Mouse (Mus musculus) cerebellum, postnatal 14 days (tissue): ENCODE results near the gene Gorab.

Source experiments
- DNase-seq, 2 experiments: peaks; one replicate each; pipeline ENCODE4 v3.0.0; 2021; ENCODE audit warnings: mixed read lengths in 2 of 2

Gorab gene

GRCm38 (mm10) chr1:163403498-163404126 is at the start of gene Gorab:
Gorab (minus strand) TSS chr1:163403669.
- peak; percentile 98 for DNase-seq

DNA sequence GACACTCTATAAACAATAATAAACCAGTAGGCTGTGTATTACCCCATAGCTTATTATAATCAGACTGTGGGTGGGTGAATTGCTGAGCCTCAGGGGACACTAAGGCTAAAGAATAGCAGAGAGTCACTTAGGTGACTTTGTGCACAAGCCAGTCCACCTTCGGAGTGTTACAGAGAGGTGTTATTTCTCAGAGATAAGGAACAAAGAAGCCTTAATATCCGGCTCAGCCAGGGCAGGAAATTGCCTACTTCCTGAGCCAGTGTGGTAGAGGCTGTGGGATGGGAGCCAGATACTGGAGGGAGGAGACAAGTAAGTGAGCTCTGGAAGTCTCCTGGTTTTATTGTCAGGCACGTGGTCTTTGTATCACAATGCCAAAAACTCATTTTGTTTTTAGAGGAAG is 40.4 kb upstream of the Gorab start:
- peak; percentile 7 to 8 for DNase-seq

- no peak for DNase-seq
Observed at GRCm38 (mm10) chr1:163439002-163439401, 35.5 kb upstream of the Gorab start.

GRCm38 (mm10) chr1:163423467-163424014 is 20.1 kb upstream of the Gorab start:
- no peak for DNase-seq

DNA sequence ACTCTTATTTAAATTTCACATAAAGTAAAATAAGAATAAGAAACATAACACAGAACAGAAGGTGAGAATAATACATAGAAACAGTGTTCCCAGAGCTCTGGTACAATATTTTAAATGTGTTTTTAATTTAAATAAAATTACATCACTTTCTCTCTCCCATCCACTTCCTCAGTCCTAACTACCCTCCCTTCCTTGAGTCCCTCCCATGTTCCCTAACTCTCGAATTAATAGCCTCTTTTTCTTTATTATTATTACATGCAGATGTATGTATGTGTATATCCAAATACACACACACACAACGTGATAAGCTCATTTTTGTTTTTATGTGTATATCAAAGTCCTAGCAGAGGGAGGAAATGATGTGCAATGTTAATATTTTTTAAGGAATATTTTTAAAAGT is 13.7 kb upstream of the Gorab start:
- DNase-seq = no peak

- no peak for DNase-seq
Observed at GRCm38 (mm10) chr1:163414200-163414599, 10.7 kb upstream of the Gorab start.

- DNase-seq = no peak
Observed at GRCm38 (mm10) chr1:163406203-163406602, 2.7 kb upstream of the Gorab start.

DNA sequence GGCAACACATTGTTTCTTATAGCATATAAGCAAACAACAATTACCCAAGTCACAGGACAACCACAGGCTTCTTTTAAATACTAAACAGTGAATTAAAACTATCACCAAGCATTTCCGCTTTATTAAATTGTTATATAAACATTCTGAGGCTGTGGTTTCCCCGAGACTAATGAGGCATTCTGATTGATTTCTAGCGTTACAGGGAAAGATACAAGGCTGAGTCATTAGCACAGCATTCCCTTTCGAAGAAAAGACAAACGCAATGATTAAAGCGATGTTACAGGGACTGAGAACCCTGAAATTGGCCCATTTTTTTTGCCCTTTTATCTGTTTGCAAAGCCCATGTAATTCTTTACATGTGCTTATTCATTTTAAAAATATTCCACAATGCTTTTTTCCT is 12.1 kb downstream of the Gorab start:
- no peak for DNase-seq

- DNase-seq = no peak
Observed at GRCm38 (mm10) chr1:163390044-163390443, 13.4 kb downstream of the Gorab start.

DNA sequence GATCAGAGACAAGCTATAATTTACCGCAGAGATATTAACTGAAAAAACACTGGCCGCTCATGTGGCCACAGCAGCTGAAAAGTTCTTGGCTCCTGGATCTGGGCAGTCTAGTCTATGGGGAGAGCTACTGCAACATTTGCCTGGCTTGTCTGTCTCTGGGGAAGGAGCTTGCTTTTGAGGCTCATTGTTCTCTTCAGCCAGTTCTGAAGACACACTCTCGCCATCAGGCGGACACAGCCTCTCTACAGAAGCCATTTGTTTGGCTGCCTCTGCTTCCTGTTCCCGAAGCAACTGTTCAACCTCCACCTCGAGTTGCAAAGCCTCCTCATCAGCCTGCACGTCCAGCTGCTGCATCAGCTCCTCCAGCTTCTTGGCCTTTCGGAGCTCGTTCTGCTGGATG is 17.3 kb downstream of the Gorab start:
- no peak for DNase-seq

- no peak for DNase-seq
Observed at GRCm38 (mm10) chr1:163383442-163384027, 19.9 kb downstream of the Gorab start.

DNA sequence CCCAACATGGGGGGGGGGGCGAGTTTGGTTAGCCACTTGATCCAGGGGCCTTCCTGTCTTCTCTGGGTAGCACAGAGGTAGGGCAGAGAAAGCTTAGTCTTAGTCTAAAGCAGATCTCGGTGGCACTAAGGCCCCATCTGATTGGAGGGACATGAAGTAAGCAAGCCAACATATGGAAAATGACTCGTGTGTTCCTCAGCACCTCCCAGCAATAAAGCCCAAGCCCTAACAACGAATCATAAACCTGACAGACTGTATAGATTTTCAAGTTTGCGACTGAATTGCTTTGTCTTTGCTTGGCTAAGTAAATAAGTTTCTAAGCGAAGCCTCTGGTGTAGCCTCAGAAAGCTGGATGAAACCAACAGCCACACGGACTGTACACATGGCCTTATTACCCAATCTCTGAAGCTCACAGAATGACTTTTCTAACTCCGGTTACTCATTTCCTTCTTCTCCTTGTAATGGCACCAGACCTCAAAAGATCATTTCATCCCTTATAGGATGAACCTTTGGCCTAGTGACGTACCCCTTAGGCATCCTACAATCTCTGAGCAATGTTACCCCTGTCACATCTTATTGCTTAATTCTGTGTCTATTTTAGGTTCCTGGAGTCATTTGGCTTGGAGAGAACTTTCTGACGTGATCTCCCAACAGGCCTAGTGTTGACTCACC is 21.3 kb downstream of the Gorab start:
- DNase-seq = no peak

DNA sequence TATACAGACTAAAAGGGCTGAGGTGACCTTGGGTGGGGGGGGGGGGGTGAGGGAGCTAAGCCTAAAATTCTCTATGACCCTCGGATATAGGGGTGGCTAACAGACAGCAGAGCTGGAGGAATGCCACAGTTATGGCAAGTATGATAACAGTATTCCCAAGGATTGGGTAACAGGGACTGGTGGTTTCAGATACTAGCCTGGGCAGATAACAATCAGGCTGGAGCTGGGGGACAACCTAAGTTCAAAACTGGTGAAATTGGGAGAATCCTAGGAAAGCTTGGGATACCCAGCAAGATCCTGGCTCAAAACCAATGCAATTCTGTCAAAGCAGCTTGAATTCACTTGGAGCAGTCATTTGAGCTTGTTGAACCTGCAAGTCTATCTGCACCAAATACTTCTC is 22.9 kb downstream of the Gorab start:
- no peak for DNase-seq

DNA sequence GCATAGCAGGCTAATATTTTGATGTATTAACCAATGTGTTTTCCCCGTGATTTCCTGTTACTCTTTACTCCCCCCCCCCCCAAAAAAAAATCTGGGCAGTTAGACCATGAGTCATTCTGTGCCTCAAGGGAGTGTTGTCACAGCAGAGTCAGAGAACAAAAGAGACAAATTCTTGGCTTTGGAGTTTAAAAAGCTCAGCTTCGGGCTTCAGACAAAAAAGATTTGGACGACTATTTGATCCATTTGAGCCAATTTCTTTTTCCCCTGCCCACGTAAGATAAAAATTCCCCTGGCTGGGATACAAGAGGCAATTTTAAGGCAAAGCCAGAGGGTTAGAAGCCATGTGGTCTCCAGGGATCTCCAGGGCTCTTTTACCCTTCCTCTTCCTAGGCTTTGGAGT is 23.4 kb downstream of the Gorab start:
- no peak for DNase-seq

- DNase-seq = no peak
Observed at GRCm38 (mm10) chr1:163377924-163378323, 25.5 kb downstream of the Gorab start.

DNA sequence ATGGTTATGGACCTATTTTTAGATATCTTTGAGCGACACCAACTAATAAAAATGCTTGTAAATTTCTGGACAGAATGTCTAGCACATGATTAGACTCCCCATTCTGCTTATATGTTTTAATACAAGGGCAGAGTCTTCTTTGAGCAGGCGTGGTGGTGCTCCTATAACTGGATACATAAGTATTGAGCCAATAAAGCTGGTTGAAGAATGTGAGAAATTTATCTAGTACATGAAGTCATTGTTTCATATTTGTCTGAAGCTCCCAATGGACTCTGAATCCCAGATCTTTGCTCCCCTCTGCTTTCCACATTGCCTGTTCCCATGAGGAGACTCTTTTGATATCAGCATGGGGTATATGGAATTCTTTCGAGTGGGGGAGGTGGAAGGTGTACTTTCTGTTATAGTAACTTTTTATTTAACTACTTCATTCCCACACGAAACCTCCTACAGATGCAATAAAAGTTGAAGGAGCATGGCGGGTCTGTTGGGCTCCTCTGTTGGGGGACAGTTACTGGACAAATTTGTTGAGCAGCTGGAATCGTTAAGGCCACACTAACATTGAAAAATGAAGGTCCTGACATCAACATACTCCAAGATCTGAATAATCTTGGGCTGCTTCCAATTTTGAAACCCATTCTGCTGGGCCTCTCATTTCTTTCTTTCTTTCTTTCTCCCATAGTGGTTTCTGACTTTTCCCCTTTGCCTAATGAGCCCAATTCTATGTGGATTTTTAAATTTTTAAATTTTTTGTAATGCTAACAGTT is 26.5 kb downstream of the Gorab start:
- DNase-seq = no peak

GRCm38 (mm10) chr1:163374455-163374854 is 29.0 kb downstream of the Gorab start:
- no peak for DNase-seq

GRCm38 (mm10) chr1:163362202-163362601 is 41.3 kb downstream of the Gorab start:
- no peak for DNase-seq

DNA sequence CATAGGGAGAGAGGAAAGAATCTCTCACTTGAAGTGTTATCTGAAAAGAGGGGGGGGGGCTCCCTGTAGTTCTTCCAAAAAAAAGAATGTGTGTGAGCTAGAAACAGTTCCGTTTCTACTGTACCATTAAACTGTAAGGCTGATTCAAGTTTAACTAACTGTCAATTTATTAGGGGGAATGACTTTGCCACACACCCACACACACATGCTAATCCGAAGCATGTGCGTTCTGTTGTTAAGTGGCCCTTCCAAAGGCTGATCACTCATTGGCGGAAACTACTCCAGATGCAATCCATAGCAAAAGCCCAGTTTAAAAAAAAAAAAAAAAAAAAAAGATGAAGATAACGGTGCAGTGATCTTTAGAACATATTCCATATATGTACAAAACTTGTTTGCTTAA is 42.1 kb downstream of the Gorab start:
- DNase-seq = no peak

GRCm38 (mm10) chr1:163360796-163361195 is 42.7 kb downstream of the Gorab start:
- DNase-seq = no peak

DNA sequence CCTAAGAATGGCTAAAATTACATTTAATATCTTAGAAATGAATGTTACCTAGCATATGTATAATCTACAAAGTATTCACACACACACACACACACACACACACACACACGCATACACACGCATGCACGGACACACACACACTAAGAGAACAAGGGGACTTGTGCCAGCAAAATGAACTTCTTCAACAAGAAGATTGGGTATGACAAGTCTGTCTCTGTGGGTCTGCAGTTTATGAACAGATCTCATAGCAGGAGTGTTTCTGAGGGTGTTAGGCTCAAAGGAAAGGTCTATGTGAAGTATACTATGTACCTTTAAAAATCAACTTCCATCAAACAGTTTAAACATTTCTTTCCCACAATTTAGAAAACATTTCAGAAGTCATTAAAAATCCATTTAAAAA is 43.9 kb downstream of the Gorab start:
- DNase-seq = no peak

- no peak for DNase-seq
Observed at GRCm38 (mm10) chr1:163358165-163358564, 45.3 kb downstream of the Gorab start.

GRCm38 (mm10) chr1:163357733-163358132 is 45.7 kb downstream of the Gorab start:
- DNase-seq = no peak
